Mouse (Mus musculus) erythroblast, embryonic 14.5 days (primary cell): ENCODE measurements around the gene Rnf187.

Experiments used
- GATA1 ChIP-seq: IDR thresholded peaks from 2 replicates; pipeline ENCODE4 v1.6.1; 2012; ENCODE audit warnings: low read length, inconsistent platforms, mixed read lengths
- TAL1 ChIP-seq: IDR thresholded peaks from 3 replicates; pipeline ENCODE4 v1.6.1; 2012; ENCODE audit warnings: low read length, inconsistent platforms, mixed read lengths

DNA sequence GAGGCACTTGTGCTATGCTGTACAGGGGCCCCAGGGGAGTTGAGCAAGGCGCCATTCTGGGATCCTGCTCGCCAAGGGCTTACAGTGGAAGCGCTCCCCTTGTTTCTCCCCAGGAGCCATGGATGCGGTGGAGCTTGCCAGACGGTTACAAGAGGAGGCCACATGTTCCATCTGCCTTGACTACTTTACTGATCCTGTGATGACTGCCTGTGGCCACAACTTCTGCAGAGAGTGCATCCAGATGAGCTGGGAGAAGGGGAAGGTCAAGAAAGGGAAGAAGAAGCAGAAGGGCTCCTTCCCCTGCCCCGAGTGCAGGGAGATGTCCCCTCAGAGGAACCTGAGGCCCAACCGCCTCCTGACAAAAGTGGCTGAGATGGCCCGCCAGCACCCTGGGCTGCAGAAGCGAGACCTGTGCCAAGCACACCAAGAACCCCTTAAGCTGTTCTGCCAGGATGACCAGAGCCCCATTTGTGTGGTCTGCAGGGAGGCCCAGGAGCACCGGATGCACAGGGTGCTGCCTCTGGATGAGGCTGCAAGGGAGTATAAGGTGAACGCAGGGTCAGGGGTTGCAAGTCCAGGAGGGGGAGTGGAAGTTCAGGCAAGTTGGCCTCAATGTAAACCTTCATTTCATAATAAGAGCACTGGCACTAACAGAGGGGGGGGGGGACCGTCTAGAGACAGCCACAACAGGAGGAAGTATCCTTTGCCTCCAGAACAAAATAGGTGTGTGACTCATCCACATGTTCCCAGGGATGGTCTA lies 26.5 kb upstream of the Rnf187 start:
- TF ChIP-seq TAL1: no peak
- no peak for TF ChIP-seq GATA1
